Mouse (Mus musculus) MEL (cell line): Measurements from ENCODE around the gene Aaas. TPM values are rescaled to one million over a fixed set of nuclear protein-coding genes. Genes with fewer than 3 reads are reported as not detected.

Experiments
- DNase-seq: peaks from one replicate; pipeline ENCODE4 v3.0.0; 2011; ENCODE audit warnings: low read depth, low spot score
- H3K27ac ChIP-seq: 2 replicates; pipeline ENCODE4 v1.5.1; 2012; ENCODE audit warnings: low read depth, mild to moderate bottlenecking, control low read depth, low read length, moderate library complexity; ENCODE audit not compliant: control insufficient read depth
- H3K27me3 ChIP-seq, 2 experiments: fragments of 150-350 bp in 1 of 2; sonication (generic) in 1 of 2; 2 replicates each; pipeline ENCODE4 v1.6.1; 2012; ENCODE audit warnings: low read length in 2 of 2, mild to moderate bottlenecking in 2 of 2, improper control_type of control experiment in 1 of 2, moderate library complexity in 1 of 2; ENCODE audit not compliant: insufficient read depth in 2 of 2, control insufficient read depth in 1 of 2
- H3K36me3 ChIP-seq, 2 experiments: 2 replicates each; pipeline ENCODE4 v1.6.1; 2012 to 2014; ENCODE audit warnings: low read length in 2 of 2, improper control_type of control experiment in 1 of 2, inconsistent platforms in 1 of 2, mild to moderate bottlenecking in 1 of 2; ENCODE audit not compliant: insufficient read depth in 2 of 2, control insufficient read depth in 1 of 2
- H3K4me1 ChIP-seq, 2 experiments: fragments of 150-350 bp in 1 of 2; sonication (generic) in 1 of 2; 2 replicates each; pipeline ENCODE4 v1.6.1; 2012; ENCODE audit warnings: low read length in 2 of 2, improper control_type of control experiment in 1 of 2, mild to moderate bottlenecking in 1 of 2; ENCODE audit not compliant: insufficient read depth in 2 of 2, control insufficient read depth in 1 of 2
- H3K4me3 ChIP-seq, 2 experiments: fragments of 150-350 bp in 1 of 2; sonication (generic) in 1 of 2; 2 replicates each; pipeline ENCODE4 v1.5.1; 2012; ENCODE audit warnings: low read depth in 2 of 2, low read length in 2 of 2, mild to moderate bottlenecking in 2 of 2, moderate library complexity in 2 of 2, control low read depth in 1 of 2, improper control_type of control experiment in 1 of 2; ENCODE audit not compliant: control insufficient read depth in 1 of 2, insufficient read depth in 1 of 2
- H3K79me2 ChIP-seq: 2 replicates; pipeline ENCODE4 v1.6.1; 2012; ENCODE audit warnings: mild to moderate bottlenecking, low read length, moderate library complexity; ENCODE audit not compliant: control insufficient read depth, poor library complexity, insufficient read depth
- H3K9ac ChIP-seq: 2 replicates; pipeline ENCODE4 v1.6.1; 2012; ENCODE audit warnings: low read depth, mild to moderate bottlenecking, control low read depth, low read length, moderate library complexity; ENCODE audit not compliant: control insufficient read depth, poor library complexity, severe bottlenecking
- H3K9me3 ChIP-seq: fragments of 150-350 bp; sonication (generic); replicated peaks from 2 replicates; pipeline ENCODE4 v1.6.1; 2012; ENCODE audit warnings: mild to moderate bottlenecking, low read length, improper control_type of control experiment, moderate library complexity; ENCODE audit not compliant: insufficient read depth
- BHLHE40 ChIP-seq: IDR thresholded peaks from 2 replicates; pipeline ENCODE4 v1.6.1; 2012; ENCODE audit warnings: low read depth, mild to moderate bottlenecking, inconsistent platforms, low read length, improper control_type of control experiment, borderline replicate concordance
- CTCF ChIP-seq, 3 experiments: IDR thresholded peaks in 2 of 3; conservative IDR thresholded peaks in 1 of 3; 2 replicates each; pipeline ENCODE4 v1.5.1; 2011 to 2012; ENCODE audit warnings: low read length in 3 of 3, low read depth in 2 of 3, mild to moderate bottlenecking in 2 of 3, improper control_type of control experiment in 1 of 3, inconsistent platforms in 1 of 3, mixed read lengths in 1 of 3, moderate library complexity in 1 of 3; ENCODE audit not compliant: control insufficient read depth in 1 of 3, insufficient read depth in 1 of 3, poor library complexity in 1 of 3, severe bottlenecking in 1 of 3
- ETS1 ChIP-seq: IDR thresholded peaks from 2 replicates; pipeline ENCODE4 v1.6.1; 2012; ENCODE audit warnings: low read depth, mild to moderate bottlenecking, inconsistent platforms, low read length, improper control_type of control experiment, moderate library complexity
- GATA1 ChIP-seq: IDR thresholded peaks from 2 replicates; pipeline ENCODE4 v1.6.1; 2011; ENCODE audit warnings: low read depth, low read length, improper control_type of control experiment
- HCFC1 ChIP-seq: IDR thresholded peaks from 2 replicates; pipeline ENCODE4 v1.6.1; 2012; ENCODE audit warnings: low read depth, mild to moderate bottlenecking, inconsistent platforms, low read length, improper control_type of control experiment, moderate library complexity
- MAFK ChIP-seq: IDR thresholded peaks from 2 replicates; pipeline ENCODE4 v1.6.1; 2011; ENCODE audit warnings: low read depth, mild to moderate bottlenecking, low read length, improper control_type of control experiment, borderline replicate concordance
- MEF2A ChIP-seq: IDR thresholded peaks from 2 replicates; pipeline ENCODE4 v1.6.1; 2014; ENCODE audit warnings: low read depth, mild to moderate bottlenecking, inconsistent platforms, low read length, improper control_type of control experiment; ENCODE audit not compliant: poor library complexity, insufficient replicate concordance, severe bottlenecking; ENCODE audit errors: extremely low read depth
- MYB ChIP-seq: IDR thresholded peaks from 2 replicates; pipeline ENCODE4 v1.6.1; 2011; ENCODE audit warnings: mild to moderate bottlenecking, low read depth, low read length, improper control_type of control experiment
- RAD21 ChIP-seq: IDR thresholded peaks from 2 replicates; pipeline ENCODE4 v1.6.1; 2011; ENCODE audit warnings: mild to moderate bottlenecking, low read depth, low read length, improper control_type of control experiment
- SMC3 ChIP-seq: IDR thresholded peaks from 2 replicates; pipeline ENCODE4 v1.6.1; 2011; ENCODE audit warnings: low read depth, low read length, improper control_type of control experiment
- UBTF ChIP-seq: IDR thresholded peaks from 2 replicates; pipeline ENCODE4 v1.6.1; 2012; ENCODE audit warnings: low read depth, mild to moderate bottlenecking, inconsistent platforms, low read length, improper control_type of control experiment, moderate library complexity, borderline replicate concordance; ENCODE audit not compliant: insufficient read depth
- ZKSCAN1 ChIP-seq: IDR thresholded peaks from 2 replicates; pipeline ENCODE4 v1.6.1; 2012; ENCODE audit warnings: low read depth, mild to moderate bottlenecking, inconsistent platforms, low read length, improper control_type of control experiment, moderate library complexity
- ZMIZ1 ChIP-seq: IDR thresholded peaks from 2 replicates; pipeline ENCODE4 v1.6.1; 2012; ENCODE audit warnings: low read depth, mild to moderate bottlenecking, inconsistent platforms, low read length, improper control_type of control experiment, moderate library complexity
- ZNF384 ChIP-seq: IDR thresholded peaks from 2 replicates; pipeline ENCODE4 v1.6.1; 2012; ENCODE audit warnings: low read depth, mild to moderate bottlenecking, inconsistent platforms, low read length, improper control_type of control experiment
- polyA plus RNA-seq, 2 experiments: library from polyadenylated mRNA; stranded (reverse) in 1 of 2; unstranded in 1 of 2; fragments of >175 nt in 1 of 2; fragments of >200 nt in 1 of 2; gene quantifications; 2 replicates each; pipeline versions ENCODE4 v1.2.1 to v1.2.4; 2012; ENCODE audit warnings: low replicate concordance in 2 of 2, low read depth in 1 of 2; ENCODE audit not compliant: insufficient read length in 2 of 2, insufficient read depth in 1 of 2, missing spikeins in 1 of 2
- total RNA-seq: library from RNA; depleted of rRNA; stranded (reverse); fragments of 300-350 nt; gene quantifications from 2 replicates; pipeline ENCODE4 v1.2.3, GENCODE M21; 2012

Gene Aaas
- total and polyA plus RNA-seq, 3 experiments = 48.7 to 205 TPM; not detected in 1

GRCm38 (mm10) chr15:102346444-102346843 is 4.1 kb downstream of the Aaas start:
- DNase-seq = no peak
- no peak for TF ChIP-seq GATA1
- TF ChIP-seq HCFC1 = no peak
- TF ChIP-seq ETS1 = no peak
- TF ChIP-seq MYB = no peak
- TF ChIP-seq MAFK = no peak
- TF ChIP-seq RAD21 = no peak
- TF ChIP-seq ZKSCAN1 = no peak
- TF ChIP-seq ZMIZ1 = no peak
- TF ChIP-seq MEF2A = no peak
- Histone ChIP-seq H3K4me3 (no peak overlapping the region), H3K9me3 (no peaks in the 10 kb centered on the region), H3K36me3 (peaks cover 2 to 4% of the 10 kb centered on the region in 2 experiments), H3K79me2 (peaks cover 7% of the 10 kb centered on the region), H3K4me1 (peaks cover 2 to 9% of the 10 kb centered on the region in 2 experiments; a peak in 3 of 4 replicates), H3K27me3 (no peaks in the 10 kb centered on the region), H3K9ac (no peak overlapping the region), H3K27ac (no peak overlapping the region)

GRCm38 (mm10) chr15:102344490-102344889 is 6.1 kb downstream of the Aaas start:
- no peak overlapping the region for H3K4me3 ChIP-seq
- no peaks in the 10 kb centered on the region for H3K9me3 ChIP-seq
- no peaks in the 10 kb centered on the region for H3K27me3 ChIP-seq
- TF ChIP-seq UBTF (no peak), BHLHE40 (no peak), ZKSCAN1 (no peak), SMC3 (no peak), CTCF (IDR thresholded peaks at IDR 0.05 in 2 of 3, conservative IDR thresholded peaks at IDR 0.05 in 1 of 3; ENCODE audit: control insufficient read depth in 1 of 3, insufficient read depth in 1 of 3, low read depth in 2 of 3, low read length in 3 of 3, poor library complexity in 1 of 3, severe bottlenecking in 1 of 3) (no peak), MEF2A (no peak), ZNF384 (peak; percentile 55)
- no peak overlapping the region for H3K9ac ChIP-seq
- H3K36me3 ChIP-seq = peaks cover under 1 to 2% of the 10 kb centered on the region in 2 experiments
- H3K27ac ChIP-seq = no peak overlapping the region
- H3K4me1 ChIP-seq = 0 out of 4 replicates have a peak, but pooled peaks cover 0 to under 1% of the 10 kb centered on the region in 2 experiments
- H3K79me2 ChIP-seq = no peaks in the 10 kb centered on the region
- no peak for DNase-seq
